Mouse (Mus musculus) spleen, adult 2 months (tissue): ENCODE measurements around the gene Coro1b.

ENCODE experiments used
- CTCF ChIP-seq: fragments of 200-500 bp; IDR thresholded peaks from 2 replicates; pipeline ENCODE4 v1.5.1; 2011; ENCODE audit warnings: mild to moderate bottlenecking, inconsistent platforms; ENCODE audit not compliant: insufficient read depth, insufficient read length, insufficient replicate concordance; ENCODE audit errors: extremely low read depth
- POLR2A ChIP-seq: fragments of 200-500 bp; IDR thresholded peaks from 2 replicates; pipeline ENCODE4 v1.6.1; 2011; ENCODE audit warnings: low read depth, low read length, inconsistent platforms

GRCm38 (mm10) chr19:4148491-4148806 is at the start of gene Coro1b:
- TF ChIP-seq CTCF = no peak
- TF ChIP-seq POLR2A = peak; percentile 65
